Mouse (Mus musculus): ENCODE results near the gene Cstad. TPM values are rescaled to one million over a fixed set of nuclear protein-coding genes. Genes with fewer than 3 reads are reported as not detected.

The Cstad gene
- total RNA-seq (2012; rRNA removed) = 0.54 TPM in 1 of 2 replicates, not detected in the other

DNA sequence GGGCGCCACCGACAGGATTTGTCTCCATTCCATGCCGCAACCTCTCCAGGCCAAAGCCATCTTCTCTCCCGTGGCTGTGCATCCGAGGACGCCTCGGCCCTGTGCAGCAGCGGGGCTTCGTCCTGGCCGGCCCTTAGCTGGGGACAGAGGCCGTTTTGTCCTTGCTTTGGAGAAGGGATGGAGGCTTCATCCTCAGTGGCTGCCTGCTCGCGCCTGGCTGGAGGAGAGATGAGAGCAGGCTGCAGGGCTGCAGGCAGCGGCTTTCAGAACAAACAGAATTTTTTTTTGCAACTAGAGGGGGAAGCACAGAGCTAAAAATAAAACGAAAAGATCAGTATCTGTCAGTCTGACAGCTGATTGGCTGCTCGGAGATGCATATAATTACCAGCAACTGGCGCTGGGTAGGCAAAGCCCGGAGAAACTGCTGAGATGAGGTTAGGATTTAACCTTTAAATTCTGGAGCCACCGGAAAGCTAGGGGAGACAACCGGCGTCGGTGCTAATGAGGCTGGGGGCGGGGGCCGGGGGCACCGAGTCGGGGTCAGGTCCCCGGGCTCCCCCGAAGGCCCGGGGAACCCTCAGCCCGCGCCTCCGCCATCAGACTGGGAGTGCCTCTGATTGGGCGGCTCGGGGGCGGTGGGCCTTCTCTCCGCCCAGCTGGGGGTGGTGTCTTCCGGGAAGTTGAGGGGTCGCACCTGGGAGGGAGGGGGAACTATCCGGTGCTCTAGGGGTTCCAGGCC is at the start of gene Cstad:
Cstad (plus strand) TSS at position 400 of the 739 bp plus-strand sequence.
- Histone ChIP-seq H3K9ac (ENCODE audit: insufficient read depth, low read depth, low read length, poor library complexity, severe bottlenecking) (peak within 1 kb of the TSS; percentile 62), H3K36me3 (ENCODE audit: control insufficient read depth, insufficient read depth, low read length, poor library complexity, severe bottlenecking) (no peaks in the 10 kb centered on the region), H3K4me3 (ENCODE audit: insufficient read depth in 1 of 2, low read depth in 1 of 2, low read length in 2 of 2, poor library complexity in 1 of 2, severe bottlenecking in 1 of 2) (peak within 1 kb of the TSS; percentile 71 to 88), H3K4me1 (ENCODE audit: control insufficient read depth in 2 of 2, insufficient read depth in 2 of 2, low read length in 2 of 2, poor library complexity in 1 of 2) (peaks cover 1 to 16% of the 10 kb centered on the region in 2 experiments; a peak in 3 of 4 replicates), H3K9me3 (ENCODE audit: control insufficient read depth, insufficient read depth, low read depth, low read length) (no peaks in the 10 kb centered on the region; the same call in 1 of the 2 replicates), H3K27ac (ENCODE audit: insufficient read depth, low read depth, low read length, poor library complexity, severe bottlenecking) (no peak within 1 kb of the TSS; the same call in 1 of the 2 replicates)
- in situ Hi-C loops (cut with MboI; ENCODE audit: low sequenced_read_pairs in 2 of 2, unreplicated experiment in 2 of 2) = no loop called here
- no peak for DNase-seq (ENCODE audit: low read depth, low spot score)
- no peak for TF ChIP-seq ZC3H11A (IDR thresholded peaks at IDR 0.05; ENCODE audit: borderline replicate concordance, low read depth, low read length)
- TF ChIP-seq MAFK (IDR thresholded peaks at IDR 0.05; ENCODE audit: insufficient read depth, low read depth, low read length) = no peak
- TF ChIP-seq ZNF384 (IDR thresholded peaks at IDR 0.05; ENCODE audit: low read depth, low read length) = no peak
- TF ChIP-seq HCFC1 (IDR thresholded peaks at IDR 0.05; ENCODE audit: borderline replicate concordance, insufficient read depth, low read length) = no peak
- no peak for TF ChIP-seq CHD2 (IDR thresholded peaks at IDR 0.05; ENCODE audit: low read depth, low read length)

- DNase-seq (ENCODE audit: low read depth, low spot score) = no peak
- H3K9me3 ChIP-seq (ENCODE audit: control insufficient read depth, insufficient read depth, low read depth, low read length) = no peaks in the 10 kb centered on the region
- H3K27ac ChIP-seq (ENCODE audit: insufficient read depth, low read depth, low read length, poor library complexity, severe bottlenecking) = no peak overlapping the region
- in situ Hi-C loops (cut with MboI; ENCODE audit: low sequenced_read_pairs in 2 of 2, unreplicated experiment in 2 of 2) = no loop called here
- peaks cover 5 to 17% of the 10 kb centered on the region in 2 experiments for H3K4me1 ChIP-seq (ENCODE audit: control insufficient read depth in 2 of 2, insufficient read depth in 2 of 2, low read length in 2 of 2, poor library complexity in 1 of 2)
- TF ChIP-seq ZNF384 (IDR thresholded peaks at IDR 0.05; ENCODE audit: low read depth, low read length) (no peak), ZC3H11A (IDR thresholded peaks at IDR 0.05; ENCODE audit: borderline replicate concordance, low read depth, low read length) (no peak), HCFC1 (IDR thresholded peaks at IDR 0.05; ENCODE audit: borderline replicate concordance, insufficient read depth, low read length) (no peak), MAFK (IDR thresholded peaks at IDR 0.05; ENCODE audit: insufficient read depth, low read depth, low read length) (no peak)
- no peak overlapping the region for H3K4me3 ChIP-seq (ENCODE audit: insufficient read depth in 1 of 2, low read depth in 1 of 2, low read length in 2 of 2, poor library complexity in 1 of 2, severe bottlenecking in 1 of 2)
- H3K9ac ChIP-seq (ENCODE audit: insufficient read depth, low read depth, low read length, poor library complexity, severe bottlenecking) = no peak overlapping the region
- H3K36me3 ChIP-seq (ENCODE audit: control insufficient read depth, insufficient read depth, low read length, poor library complexity, severe bottlenecking) = no peaks in the 10 kb centered on the region
These were observed 49.1 kb upstream of the Cstad start for GRCm38 (mm10) chr2:30545706-30546105.

- H3K9ac ChIP-seq (ENCODE audit: insufficient read depth, low read depth, low read length, poor library complexity, severe bottlenecking) = no peak overlapping the region
- in situ Hi-C loops (cut with MboI; ENCODE audit: low sequenced_read_pairs in 2 of 2, unreplicated experiment in 2 of 2) = no loop called here
- H3K27ac ChIP-seq (ENCODE audit: insufficient read depth, low read depth, low read length, poor library complexity, severe bottlenecking) = no peak overlapping the region
- H3K9me3 ChIP-seq (ENCODE audit: control insufficient read depth, insufficient read depth, low read depth, low read length) = no peaks in the 10 kb centered on the region
- DNase-seq (ENCODE audit: low read depth, low spot score) = no peak
- TF ChIP-seq CHD2 (IDR thresholded peaks at IDR 0.05; ENCODE audit: low read depth, low read length) = no peak
- TF ChIP-seq MAFK (IDR thresholded peaks at IDR 0.05; ENCODE audit: insufficient read depth, low read depth, low read length) = no peak
- TF ChIP-seq ZNF384 (IDR thresholded peaks at IDR 0.05; ENCODE audit: low read depth, low read length) = no peak
- TF ChIP-seq ZC3H11A (IDR thresholded peaks at IDR 0.05; ENCODE audit: borderline replicate concordance, low read depth, low read length) = no peak
- no peak for TF ChIP-seq HCFC1 (IDR thresholded peaks at IDR 0.05; ENCODE audit: borderline replicate concordance, insufficient read depth, low read length)
- H3K4me3 ChIP-seq (ENCODE audit: insufficient read depth in 1 of 2, low read depth in 1 of 2, low read length in 2 of 2, poor library complexity in 1 of 2, severe bottlenecking in 1 of 2) = no peak overlapping the region
- H3K36me3 ChIP-seq (ENCODE audit: control insufficient read depth, insufficient read depth, low read length, poor library complexity, severe bottlenecking) = no peaks in the 10 kb centered on the region
- H3K4me1 ChIP-seq (ENCODE audit: control insufficient read depth in 2 of 2, insufficient read depth in 2 of 2, low read length in 2 of 2, poor library complexity in 1 of 2) = peaks cover 5 to 17% of the 10 kb centered on the region in 2 experiments
These were observed 48.6 kb upstream of the Cstad start for GRCm38 (mm10) chr2:30546219-30546618.

GRCm38 (mm10) chr2:30547455-30548217 is 47.2 kb upstream of the Cstad start:
- no peak for DNase-seq (ENCODE audit: low read depth, low spot score)
- peak overlapping the region; percentile 30; the same call in 1 of the 2 replicates for H3K9ac ChIP-seq (ENCODE audit: insufficient read depth, low read depth, low read length, poor library complexity, severe bottlenecking)
- no peaks in the 10 kb centered on the region for H3K36me3 ChIP-seq (ENCODE audit: control insufficient read depth, insufficient read depth, low read length, poor library complexity, severe bottlenecking)
- TF ChIP-seq ZNF384 (IDR thresholded peaks at IDR 0.05; ENCODE audit: low read depth, low read length) (no peak), ZC3H11A (IDR thresholded peaks at IDR 0.05; ENCODE audit: borderline replicate concordance, low read depth, low read length) (no peak), HCFC1 (IDR thresholded peaks at IDR 0.05; ENCODE audit: borderline replicate concordance, insufficient read depth, low read length) (no peak), MAFK (IDR thresholded peaks at IDR 0.05; ENCODE audit: insufficient read depth, low read depth, low read length) (no peak), CHD2 (IDR thresholded peaks at IDR 0.05; ENCODE audit: low read depth, low read length) (no peak)
- H3K9me3 ChIP-seq (ENCODE audit: control insufficient read depth, insufficient read depth, low read depth, low read length) = no peaks in the 10 kb centered on the region
- in situ Hi-C loops (cut with MboI; ENCODE audit: low sequenced_read_pairs in 2 of 2, unreplicated experiment in 2 of 2) = no loop called here
- peak overlapping the region; percentile 71; the same call in 1 of the 2 replicates for H3K27ac ChIP-seq (ENCODE audit: insufficient read depth, low read depth, low read length, poor library complexity, severe bottlenecking)
- peaks cover 5 to 17% of the 10 kb centered on the region in 2 experiments for H3K4me1 ChIP-seq (ENCODE audit: control insufficient read depth in 2 of 2, insufficient read depth in 2 of 2, low read length in 2 of 2, poor library complexity in 1 of 2)
- H3K4me3 ChIP-seq (ENCODE audit: insufficient read depth in 1 of 2, low read depth in 1 of 2, low read length in 2 of 2, poor library complexity in 1 of 2, severe bottlenecking in 1 of 2) = peak overlapping the region; percentile 21 to 35; a peak in 3 of 4 replicates

All from ES-E14 (cell line).